Mouse (Mus musculus) ES-Bruce4 (cell line): ENCODE measurements around the gene Pde4dip.

Experiments used
- CTCF ChIP-seq: IDR thresholded peaks from one replicate; pipeline ENCODE4 v1.8.1; 2011; ENCODE audit warnings: low read depth, low read length
- EP300 ChIP-seq: IDR thresholded peaks from 2 replicates; pipeline ENCODE4 v1.6.1; 2011; ENCODE audit warnings: low read depth, low read length; ENCODE audit not compliant: insufficient read depth

- TF ChIP-seq EP300 = no peak
- TF ChIP-seq CTCF = no peak
These were observed 18.8 kb downstream of the Pde4dip start for GRCm38 (mm10) chr3:97869730-97870129.
